Mouse (Mus musculus) induced T-regulatory cell, adult 2 months (primary cell): Measurements from ENCODE around the gene Ccdc12.

Source experiments
- DNase-seq: peaks from one replicate; pipeline ENCODE4 v3.0.0-alpha.2; 2012; ENCODE audit warnings: low read depth

Ccdc12 gene

GRCm38 (mm10) chr9:110742295-110742950 is 86.1 kb downstream of the Ccdc12 start:
- DNase-seq = no peak

DNA sequence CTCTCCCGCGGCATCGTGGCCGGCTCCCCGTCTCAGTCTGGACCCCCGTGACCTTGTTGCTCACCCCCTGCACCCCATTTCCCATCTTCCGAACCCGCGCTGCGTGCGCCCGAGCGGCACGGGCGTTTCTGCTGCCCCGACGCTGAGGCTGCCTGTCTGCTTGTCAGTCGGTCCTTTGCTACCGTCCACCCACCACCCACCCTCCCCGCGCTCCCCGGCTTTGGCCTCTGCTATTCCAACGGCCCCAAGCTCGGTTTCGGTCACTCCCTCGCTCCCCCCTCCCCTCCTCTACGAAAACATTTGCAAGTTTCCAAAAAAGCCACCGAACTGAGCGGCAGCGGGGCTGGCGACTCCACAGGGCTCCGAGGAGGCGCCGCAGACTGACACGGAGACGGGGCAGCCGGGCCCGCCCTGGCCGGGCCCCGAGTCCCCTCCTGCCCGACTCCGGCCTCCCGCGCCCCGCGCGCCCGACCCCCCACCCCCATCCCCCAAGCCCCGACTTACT is 86.7 kb downstream of the Ccdc12 start:
- DNase-seq = no peak

- no peak for DNase-seq
Measured at GRCm38 (mm10) chr9:110743456-110744323, 87.4 kb downstream of the Ccdc12 start.

GRCm38 (mm10) chr9:110745752-110746151 is 89.4 kb downstream of the Ccdc12 start:
- no peak for DNase-seq

DNA sequence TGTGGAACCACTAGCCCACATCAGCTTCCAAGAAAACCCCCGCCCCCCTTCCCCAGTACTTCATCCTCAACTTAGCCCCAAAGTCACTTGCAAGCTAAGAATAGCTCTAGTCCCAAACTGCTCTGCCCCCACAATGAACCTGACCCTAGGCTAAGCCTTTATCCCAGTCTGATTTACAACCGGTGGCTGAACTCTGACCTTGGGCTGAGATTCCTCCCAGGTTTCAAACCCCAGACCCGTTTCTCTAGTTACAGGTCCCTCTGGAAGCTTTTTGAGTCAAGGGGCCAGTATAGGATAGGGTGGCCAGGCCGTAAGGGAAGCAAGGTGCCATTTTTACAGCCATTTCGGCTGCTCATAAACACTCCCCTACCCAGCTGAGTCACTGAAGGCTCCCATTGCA is 89.9 kb downstream of the Ccdc12 start:
- no peak for DNase-seq

DNA sequence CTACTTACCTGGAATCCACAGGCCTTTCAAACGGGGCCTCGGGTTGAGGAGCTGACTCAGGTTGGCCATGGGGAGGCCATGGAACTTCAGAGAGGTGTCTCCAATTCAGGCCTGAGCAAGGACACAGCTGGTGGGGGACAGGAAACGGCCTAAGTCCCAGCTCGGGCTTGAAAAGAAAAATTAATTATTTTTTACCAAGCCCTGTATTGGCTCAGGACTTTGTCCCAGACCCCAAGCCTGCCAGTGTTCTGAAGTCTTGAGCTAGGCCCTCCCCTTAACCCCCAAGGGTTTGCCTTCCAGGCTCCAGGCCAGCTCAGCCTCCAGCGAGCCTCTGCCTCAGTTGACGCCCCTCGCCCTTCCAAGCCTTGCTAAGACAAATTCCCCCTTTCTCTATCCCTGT is 90.7 kb downstream of the Ccdc12 start, which contains the start of gene Pth1r:
Gene Pth1r, minus strand, starts transcription at position 185 of the 400 bp plus-strand sequence.
- DNase-seq = no peak

GRCm38 (mm10) chr9:110748451-110748850 is 92.1 kb downstream of the Ccdc12 start:
- DNase-seq = no peak

- DNase-seq = no peak
Measured at GRCm38 (mm10) chr9:110750404-110751187, 94.3 kb downstream of the Ccdc12 start.

- no peak for DNase-seq
Measured at GRCm38 (mm10) chr9:110751412-110751811, 95.1 kb downstream of the Ccdc12 start.

GRCm38 (mm10) chr9:110752917-110753435 is 96.7 kb downstream of the Ccdc12 start:
- DNase-seq = no peak

- no peak for DNase-seq
Measured at GRCm38 (mm10) chr9:110753773-110754172, 97.5 kb downstream of the Ccdc12 start.

DNA sequence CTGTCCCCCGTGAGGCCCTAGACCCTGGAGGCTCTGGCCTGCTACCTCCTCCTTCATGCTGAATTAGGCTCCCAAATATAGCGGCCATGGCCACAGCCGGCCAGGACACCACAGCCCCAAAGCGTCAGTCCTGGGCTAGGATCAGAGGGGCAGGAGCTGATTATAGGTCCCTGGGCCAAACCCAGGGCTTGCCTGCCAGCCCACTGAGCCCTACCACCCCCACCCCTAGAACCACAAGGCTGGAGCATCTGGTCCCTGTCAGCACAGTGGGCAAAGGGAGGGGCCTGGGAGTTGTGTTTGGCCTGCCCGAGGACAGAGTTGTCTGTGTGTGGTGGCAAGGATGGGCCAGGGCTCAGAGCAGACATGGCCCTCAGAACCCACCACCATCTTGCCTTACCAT is 101.5 kb downstream of the Ccdc12 start:
- DNase-seq = no peak

- DNase-seq = no peak
Measured at GRCm38 (mm10) chr9:110758605-110759004, 102.3 kb downstream of the Ccdc12 start.

- peak; percentile 47 for DNase-seq
Measured at GRCm38 (mm10) chr9:110759265-110759664, 103.0 kb downstream of the Ccdc12 start.

DNA sequence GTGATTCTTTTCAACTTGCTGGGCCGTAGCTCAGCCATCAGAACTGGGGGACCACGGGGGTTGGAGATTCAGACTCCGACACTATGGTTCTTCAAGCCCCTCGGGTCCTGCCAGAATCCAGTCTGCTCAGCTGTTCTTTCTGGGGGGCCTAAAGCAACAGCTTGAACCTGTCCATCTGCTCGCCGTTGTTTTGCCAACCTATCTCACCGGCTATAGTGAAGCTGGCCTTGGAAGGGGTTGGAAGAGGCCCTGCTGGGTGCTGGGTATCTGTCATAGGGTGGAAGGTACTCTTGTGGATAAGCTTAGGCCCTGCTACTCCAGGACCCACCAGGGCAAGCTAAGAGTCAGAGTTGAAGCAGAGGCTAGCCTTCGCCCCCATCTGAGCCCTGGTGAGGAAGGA is 104.6 kb downstream of the Ccdc12 start:
- DNase-seq = no peak
